Mouse (Mus musculus): ENCODE measurements around the gene Ggnbp2.

Ggnbp2 gene

DNA sequence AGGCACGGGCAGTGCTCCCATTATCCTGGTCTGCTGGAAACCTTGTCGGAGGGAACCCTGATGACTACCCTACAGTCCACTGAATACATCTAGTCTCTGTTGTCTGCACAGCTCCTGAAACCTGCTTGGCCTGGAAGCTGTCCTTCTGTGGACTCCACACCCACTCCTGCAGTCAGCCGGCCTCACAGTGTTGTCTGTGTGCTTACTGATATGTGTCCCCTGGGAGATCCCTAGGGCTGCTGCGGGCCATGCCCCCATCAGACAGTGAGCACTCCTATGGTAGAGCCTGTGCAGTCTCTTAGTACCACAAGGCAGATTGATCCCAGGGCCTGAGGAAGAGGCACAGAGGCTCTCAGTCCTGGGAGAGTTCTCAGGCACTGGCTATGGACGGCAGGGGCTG, 48.1 kb downstream of the Ggnbp2 start:
- no peak for DNase-seq

DNA sequence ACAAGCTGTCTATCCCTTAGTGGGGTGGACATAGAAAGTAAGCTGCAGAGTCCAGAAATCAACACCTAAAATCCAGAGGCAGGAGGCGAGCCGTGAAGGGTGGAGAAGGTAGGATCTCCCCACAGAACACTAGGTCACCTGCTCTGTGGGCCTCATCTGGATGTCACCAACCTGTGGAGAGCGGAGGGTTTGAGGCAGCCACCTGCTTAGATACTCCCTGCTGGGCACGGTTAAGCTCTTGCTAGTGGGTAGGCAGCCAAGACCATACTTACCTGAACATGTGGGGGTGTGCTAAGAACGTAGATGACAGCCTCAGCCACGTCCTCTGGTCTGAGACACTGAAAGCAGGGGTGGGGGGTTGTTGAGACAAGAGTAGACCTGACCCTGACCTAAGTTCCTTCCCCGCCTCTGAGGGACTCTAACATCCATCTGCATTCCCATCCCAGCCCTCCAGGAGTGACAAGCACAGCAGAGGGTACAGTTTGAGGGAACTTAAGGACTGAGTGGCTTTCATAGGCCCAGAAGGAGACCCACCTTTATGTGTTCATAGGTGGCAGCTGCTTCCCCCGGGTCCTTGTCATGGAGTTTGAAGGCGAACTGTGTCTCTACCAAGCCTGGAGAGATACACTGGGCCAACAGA, 49.4 kb downstream of the Ggnbp2 start:
- no peak for DNase-seq

DNA sequence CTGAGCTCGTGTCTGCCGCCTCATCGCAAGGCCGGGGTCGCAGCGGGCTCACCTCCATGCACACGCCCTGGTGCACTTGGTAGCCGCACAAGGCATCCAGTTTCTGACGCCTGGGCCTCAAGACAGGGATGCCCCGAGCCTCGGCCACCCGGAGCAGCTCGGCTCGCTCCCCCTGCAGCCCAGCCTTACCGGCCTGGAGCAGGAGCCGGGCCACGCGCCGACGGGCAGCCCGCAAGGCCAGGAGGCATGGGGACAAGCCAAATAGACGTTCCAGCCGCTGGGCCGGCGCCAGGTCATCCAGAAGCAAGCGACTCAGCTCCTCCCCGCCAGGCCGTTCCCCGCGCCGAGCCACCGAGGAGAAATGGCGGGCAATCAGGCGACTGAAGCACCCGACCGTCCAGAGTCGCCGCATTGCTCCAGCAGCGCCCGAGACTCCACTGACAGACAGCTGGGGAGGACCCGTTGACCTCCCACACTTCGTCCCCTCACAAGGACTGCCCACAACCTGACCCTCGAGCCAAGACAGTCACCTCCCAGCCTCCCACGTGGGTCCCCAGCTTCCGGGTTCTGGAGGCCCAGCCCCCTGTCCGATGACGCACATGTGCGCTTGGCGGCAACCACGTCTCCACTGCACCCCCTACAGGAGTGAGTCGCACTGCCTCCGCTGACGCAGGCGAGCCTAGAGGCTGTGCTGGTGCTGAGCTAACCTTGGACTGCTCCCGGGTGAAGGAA, 51.5 kb downstream of the Ggnbp2 start, which contains the start of gene Mrm1:
Mrm1 (minus strand) TSS at position 555 of the 732 bp plus-strand sequence.
- DNase-seq, result peak; percentile 98

DNA sequence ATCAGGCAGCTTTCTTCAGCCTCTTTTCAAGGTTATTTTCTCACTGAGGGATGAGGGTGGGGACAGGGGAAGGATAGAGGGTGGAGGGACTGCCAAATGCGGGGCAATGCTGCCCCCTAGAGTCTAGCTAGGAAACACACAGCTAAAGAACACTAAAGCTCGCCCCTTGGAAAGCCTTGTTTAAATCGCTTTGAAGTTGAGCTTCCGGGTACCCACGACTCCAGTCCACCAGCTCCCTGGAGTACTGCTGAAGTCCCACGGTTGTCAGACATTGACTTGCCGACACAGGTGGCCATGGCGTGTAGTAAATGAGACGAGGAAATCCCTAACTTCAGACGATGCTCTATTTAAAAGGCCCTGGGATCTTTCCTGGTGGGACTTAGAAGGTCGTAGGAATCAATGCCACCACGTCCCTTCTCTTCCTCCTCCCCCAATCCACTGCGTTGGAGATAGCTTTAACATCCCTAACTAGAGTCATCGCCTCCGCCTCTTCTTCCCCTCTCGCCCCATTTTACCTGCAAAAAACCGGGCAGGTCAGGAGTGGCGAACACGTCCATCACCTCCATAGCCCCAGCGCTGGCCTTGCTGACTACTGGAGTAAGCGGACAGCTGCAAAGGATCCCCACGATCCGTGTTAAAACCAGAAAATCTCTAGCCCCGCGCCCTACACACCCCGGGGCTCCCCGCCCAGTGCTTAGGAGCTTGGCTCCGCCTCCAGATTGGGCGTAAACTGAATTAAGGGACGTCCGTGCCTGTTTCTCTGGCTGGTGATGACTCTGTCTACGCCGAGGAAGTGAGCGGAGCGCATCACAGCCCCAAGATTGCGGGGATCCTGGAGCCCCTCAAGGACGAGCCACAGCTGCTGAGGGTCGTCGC, 52.3 kb downstream of the Ggnbp2 start:
- peak; percentile 80 for DNase-seq

DNA sequence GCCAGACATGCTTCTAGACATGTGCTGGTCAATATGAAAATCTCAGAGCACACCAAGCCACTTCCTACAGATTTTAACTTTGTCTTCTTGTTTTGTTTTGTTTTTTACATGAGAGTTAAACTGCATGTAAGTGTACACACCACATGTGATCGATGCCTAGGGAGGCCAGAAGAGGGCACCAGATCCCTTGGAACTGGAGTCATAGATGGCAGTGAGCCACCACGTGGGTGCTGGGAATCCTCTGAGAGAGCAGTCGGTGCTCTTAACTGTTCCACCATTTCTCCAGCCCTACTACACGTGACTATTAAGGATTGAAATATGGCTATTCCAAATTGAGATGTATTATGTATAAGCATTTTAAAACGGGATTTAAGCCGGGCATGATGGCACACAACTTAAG, 53.3 kb downstream of the Ggnbp2 start:
- no peak for DNase-seq

DNA sequence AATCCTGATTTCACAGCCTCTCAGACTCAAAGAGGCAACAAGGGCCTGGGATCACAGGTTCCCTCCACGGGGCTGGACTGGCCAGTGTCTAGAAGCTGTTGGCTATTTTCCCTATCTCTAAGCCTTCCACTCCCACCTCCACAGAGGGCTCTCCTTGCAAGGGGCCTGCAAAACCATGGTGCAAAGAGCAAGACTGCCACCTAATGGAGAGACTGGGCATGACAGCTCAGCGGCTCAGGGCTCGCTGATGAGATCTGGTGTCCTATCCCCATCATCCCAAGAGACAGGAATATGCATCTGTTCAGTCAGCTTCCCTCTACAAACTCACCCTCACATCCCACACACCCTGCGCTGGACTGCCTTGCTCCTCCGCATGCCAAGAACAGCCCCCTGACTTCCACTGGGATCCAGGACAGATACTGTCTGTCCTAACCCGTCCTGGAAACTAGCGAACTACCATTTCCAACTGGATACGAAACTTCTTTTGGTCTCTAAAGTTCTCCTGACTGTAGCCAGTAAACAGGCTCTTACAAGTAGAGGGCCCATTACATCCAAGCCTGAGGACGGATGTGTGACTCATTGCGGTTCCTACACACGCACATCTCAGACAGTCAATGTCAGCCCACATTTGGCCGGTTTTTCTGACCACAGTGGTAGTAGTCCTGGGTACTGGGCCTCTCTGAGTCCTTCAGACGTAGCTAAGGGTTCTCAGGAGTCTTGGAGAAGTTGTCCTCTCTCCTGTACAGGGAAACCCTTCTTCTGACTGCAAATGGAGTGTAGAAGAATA, 56.7 kb downstream of the Ggnbp2 start:
- DNase-seq, result peak; percentile 64

DNA sequence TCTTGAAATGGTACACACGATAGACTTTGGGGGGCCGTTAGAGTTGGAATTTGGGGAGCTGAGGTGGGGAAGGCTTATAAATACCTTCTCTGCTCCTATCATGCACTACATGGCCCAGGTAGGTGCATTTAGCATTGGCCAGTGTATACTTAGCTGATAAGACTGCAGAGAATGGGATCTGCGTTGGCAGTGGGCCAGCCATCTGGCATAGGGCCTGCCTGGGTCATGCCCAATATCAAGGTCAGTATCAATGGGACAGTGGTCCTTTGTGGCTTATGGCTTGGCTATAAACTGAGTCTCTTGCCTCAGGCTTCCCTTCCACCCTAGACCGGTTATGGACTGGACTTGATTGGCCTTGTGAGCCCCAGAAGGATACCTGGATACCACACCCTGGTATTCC, 66.2 kb downstream of the Ggnbp2 start:
- no peak for DNase-seq

DNA sequence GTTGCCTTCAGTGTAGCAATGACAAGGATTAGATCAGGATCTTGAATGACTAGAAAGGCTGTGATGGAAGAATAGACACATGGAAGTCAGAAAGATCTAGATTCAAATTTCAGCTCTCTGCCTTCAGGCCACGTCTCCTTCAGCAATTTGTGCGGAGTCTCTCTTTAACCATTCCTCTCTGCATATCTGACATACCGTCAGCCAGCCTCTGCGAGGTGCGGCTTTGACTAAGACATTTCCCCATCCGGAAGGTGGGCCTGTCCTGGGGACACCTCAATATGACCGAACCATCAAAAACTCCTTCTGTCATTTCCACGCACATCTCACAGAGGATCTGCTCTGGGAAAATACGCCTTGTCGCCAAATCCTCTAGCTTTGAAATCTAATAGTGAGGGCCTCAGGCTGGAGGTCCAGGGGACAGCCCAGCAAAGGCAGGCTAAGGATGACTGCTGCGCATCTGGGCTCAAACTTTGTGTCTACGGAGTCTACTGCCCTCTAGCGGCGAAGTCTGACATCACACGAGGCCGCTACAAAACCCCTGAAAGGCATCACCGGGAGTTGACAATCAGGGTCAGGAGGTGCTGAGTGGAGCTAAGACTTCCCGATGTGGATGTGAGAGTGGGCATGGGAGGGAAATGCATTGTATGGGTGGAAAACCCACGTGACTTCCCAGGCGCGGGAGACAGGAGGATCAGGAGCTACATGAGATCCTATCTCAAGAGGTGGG, 72.8 kb downstream of the Ggnbp2 start:
- DNase-seq, result peak; percentile 65

DNA sequence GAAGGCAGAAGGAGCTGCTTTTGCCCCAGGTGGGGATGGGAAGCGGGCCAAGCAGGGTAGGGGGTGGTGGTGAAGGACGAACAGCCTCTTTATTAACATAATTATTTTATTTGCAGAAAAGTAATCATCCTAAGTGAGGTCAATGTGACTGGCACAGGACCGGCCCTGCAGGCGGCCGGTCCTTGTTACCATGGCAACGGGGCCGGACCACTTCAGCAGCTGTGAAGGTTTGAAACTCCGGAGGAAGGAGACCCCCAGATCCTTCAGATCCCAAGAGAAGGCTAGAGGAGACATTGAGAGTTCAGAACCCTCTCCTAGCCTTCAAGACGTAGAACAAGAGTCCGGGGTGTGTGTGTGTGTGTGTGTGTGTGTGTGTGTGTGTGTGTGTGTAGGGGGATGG, 73.6 kb downstream of the Ggnbp2 start:
- DNase-seq, result no peak

DNA sequence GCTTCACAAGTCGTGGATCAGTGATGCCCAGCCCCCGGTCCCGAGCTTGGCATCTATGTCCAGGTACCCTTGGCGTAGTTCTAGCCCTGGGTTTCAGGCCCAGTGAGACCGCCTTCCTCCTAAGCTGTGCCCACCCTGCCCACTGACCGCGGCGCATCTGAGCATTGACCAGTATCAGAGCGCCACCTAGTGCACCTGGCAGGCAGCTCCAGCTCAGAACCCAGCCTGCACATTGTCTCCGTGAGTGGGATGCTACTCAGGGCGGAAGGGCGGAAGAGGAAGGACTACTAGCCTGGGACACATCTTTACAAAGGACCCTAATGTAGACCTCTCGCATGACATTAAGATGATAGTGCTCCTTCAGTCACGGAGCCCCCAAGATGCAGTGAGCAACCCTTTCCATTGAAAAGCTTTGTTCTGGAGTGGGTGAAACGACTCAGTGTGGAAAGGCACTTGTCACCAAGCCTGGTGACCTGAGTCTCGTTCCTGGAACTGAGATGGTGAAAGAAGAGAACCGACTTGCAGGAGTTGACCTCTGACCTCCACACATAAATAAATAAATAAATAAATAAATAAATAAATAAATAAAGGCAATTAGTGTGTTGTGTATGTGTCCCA, 76.0 kb downstream of the Ggnbp2 start:
- DNase-seq, result peak; percentile 63

DNA sequence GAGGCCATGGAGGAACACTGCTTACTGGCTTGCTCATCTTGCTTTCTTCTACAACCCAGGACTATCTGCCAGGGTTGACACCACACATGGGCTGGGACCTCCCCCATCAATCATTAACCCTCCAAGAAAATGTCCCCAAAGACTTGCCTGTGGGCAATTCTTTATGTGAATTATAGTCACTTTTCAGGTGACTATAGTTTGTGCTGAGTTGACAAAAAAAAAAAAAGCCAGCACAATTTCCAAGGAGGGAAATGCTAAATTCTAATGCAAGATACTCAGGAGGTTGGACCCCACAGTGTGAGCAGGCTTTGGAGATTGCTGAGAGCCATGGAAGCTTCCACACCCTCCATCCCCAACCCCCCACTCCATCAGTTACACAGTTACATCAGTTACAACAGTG, 77.1 kb downstream of the Ggnbp2 start:
- DNase-seq, result no peak

DNA sequence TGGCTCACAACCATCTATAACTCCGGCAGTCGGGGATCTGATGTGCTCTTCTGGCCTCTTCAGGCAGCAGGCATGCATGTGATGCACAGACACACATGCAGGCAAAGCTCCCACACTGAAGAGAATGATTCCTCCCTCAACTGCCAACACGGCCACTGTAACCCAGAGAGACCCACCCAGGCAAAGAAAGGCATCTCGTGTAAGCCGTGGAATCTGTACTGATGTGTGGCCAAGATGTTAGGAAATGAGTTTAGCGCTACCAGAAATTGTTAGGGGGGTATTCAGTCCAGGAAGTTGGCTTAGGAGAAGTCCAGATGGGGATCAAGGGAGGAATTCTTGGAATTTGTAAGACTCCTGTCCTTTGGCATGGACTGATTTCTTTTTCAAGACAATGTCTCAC, 80.2 kb downstream of the Ggnbp2 start:
- DNase-seq, result no peak
